Mouse (Mus musculus): ENCODE measurements around the gene Soga1.

Gene Soga1

DNA sequence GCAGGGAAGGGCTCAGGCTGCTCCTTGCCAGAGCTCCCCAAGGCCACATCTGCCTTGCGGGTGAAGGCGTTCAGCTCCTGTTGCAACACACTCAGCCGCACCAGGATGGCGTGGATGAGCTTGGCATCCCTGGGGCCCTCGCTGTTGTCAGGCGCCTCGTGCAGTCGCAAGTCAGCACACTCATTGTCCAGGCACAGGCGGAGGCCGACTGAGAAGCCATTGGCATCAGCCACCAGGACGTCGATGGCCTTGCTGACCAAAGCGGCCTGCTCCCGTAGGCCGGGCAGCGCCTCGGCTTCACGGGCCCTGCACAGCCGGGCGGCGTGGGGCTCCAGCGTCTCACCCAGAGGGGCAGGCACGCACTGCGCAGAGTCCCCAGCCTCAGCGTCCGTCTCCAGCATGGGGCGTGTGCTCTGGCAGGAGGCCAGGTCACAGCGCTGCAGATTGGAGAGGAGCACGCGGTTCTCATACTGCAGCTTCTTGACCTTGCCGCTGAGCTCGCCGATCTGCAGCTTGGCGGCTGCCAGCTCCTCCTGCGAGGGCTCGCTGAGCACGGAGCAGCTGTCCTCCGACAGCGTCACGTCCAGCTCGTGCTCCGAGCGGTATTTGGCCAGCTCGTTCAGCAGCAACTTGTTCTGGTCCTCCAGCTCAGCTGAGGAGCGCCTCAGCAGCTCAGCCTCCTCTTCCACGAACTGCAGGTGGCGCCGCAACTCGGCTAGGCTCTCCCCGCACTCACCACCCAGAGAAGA lies 39.0 kb downstream of the Soga1 start:
- no peak for DNase-seq (ENCODE audit: low spot score in 2 of 2)

DNA sequence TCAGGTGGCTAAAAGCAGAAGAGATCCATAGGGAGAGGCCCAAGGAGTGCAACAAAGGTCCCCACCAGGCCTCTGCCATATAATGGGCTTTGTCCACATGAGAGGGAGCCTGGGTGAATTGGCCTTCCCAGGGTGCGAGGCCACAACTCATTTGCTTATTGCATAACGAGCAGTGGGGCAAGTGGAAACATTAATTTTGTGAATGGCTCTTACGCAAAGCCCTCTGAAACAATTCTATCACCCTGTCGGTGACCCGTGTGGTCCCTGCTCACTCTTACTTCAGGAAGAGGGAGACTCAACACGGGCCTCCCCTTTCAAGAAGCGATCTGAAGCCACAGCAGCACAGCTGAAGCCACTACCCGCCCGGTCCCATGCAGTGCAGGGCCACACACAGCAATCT lies 41.8 kb downstream of the Soga1 start:
- no peak for DNase-seq (ENCODE audit: low spot score in 2 of 2)

DNA sequence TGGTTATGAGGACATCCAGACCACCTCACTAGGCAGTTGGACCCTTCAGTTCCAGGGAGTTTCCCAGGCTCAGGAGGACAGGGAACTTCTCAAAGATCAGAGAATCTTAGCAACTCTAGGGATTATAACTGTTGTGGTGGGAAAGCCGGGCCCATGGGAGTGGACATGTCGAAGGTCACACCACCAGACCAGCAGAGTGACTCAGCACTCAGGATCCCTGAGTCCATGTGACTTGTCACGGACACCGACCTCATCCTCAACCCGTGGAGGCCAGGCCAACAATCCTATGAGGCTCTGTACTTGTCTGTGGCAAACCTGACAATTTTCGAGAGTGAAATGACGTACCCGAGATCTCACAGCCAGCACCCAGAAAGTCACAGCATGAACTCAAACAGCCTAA lies 42.7 kb downstream of the Soga1 start:
- DNase-seq (ENCODE audit: low spot score in 2 of 2) = no peak

DNA sequence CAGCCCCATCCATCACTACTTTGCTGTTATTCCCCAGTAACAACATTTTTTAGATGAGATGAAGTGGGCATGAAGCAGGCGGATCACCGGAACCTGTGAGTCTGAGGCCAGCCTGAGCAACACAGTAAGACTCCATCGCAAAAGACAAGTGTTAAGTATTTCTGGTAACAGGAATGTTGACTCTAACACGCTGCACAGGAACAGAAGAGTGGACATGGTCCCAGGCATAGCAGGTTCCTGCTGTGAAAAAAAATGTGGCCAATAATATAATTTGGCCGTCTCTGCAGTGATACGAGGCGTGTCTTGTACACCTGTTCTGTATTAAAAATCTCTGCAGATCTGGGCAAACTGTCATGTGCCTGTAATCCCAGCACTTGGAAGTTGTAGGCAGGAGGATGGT lies 43.7 kb downstream of the Soga1 start:
- DNase-seq (ENCODE audit: low spot score in 2 of 2) = no peak

DNA sequence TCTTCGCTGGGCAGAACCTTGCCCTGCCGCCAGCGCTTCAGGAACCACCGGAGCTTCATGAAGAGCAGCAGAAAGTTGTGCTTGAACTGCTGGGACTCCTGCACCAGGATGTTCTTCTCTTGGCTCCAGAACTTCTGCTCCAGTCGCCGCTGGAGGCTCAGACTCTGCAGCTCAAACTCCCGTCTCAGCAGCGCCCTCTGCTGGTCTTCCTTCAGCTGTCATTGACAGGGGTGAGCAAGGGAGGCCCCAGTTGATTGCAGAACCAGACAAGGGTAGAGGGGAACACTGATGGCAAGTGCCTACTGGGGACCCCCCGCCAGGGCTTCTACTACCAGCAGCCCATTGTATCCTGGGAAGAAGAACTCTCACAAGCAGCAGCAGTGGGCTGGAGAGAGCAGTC lies 48.2 kb downstream of the Soga1 start:
- peak; percentile 84 for DNase-seq (ENCODE audit: low spot score in 2 of 2)

DNA sequence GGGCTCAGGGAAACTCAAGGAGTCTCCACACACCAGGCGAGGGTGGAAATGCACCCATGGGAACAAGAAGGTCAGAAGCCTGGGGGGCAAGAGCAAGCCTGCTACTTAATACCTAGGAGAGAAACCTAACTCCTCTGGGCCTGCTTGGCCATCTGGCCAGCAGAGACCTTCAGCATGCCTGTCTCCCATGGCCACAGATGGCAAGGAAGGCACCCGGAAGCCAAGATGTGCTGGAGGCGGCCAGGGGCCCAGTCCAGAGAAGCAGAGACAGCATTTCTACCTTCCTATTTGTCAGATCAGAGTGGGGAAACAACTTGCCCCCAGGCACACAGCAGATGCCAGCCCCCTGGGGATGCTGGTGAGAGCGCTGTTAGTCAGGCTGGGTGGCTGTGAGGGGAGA lies 50.8 kb downstream of the Soga1 start:
- DNase-seq (ENCODE audit: low spot score in 2 of 2) = no peak

DNA sequence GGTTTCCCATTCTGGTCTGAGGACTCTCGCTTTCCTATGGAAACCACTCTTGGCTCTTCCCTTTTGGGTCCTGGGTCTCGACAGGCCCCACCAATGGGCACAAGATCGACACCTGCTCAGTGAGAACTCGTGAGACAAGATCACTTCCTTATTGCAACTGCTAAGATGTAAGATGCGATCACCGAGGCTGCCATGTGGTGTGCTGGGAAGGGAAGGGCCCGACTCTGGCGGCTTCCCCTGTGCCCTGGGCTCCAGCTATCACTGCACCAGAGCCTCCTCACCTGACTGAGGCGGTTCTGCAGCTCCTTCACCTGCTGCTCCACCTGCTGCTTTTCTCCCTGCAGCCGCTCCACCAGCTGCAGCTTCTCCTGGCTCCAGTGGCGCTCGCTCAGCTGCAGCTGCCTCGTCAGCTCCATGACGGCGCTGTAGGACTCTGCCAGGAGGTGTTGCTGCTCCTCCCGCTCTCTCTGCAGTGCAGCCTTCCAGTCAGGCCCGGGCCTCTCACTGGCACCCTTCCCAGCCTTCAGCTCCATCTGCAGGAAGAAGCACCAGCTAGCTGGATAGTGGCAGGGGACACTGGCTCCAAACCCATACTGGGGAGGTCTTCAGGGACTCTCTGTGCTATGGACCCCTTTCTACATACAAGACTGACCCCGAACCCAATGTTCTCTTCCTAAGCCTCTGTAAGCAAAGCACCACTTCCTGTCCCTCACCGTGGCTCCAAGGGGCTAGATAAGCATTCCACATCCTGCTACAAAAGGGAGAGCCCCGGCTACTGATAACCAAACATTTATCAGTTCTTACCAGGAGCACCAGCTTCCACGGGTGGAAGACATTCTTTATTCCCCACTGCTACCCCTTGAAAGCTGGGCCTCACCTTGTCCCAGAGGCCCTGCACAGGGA lies 51.7 kb downstream of the Soga1 start:
- peak; percentile 43 to 52 for DNase-seq (ENCODE audit: low spot score in 2 of 2)

DNA sequence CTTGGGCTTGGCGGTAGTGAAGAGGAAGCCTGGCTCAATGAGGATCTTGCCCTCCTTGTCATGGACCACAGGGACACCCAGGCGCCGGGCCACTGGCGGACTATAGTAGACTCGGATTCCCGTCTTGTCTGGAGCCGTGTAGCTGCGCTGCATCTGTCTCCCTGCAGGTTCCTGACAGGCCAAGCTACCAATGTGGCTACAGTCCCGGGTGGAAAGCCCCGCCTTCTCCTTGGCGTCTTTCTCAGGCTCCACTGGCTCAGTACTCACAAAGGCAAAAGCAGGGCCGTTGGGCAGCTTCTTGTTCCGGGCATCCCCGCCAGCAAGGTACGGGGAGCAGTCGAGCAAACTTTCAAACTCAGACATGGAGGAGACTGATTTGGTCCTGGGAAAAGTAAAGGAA lies 57.9 kb downstream of the Soga1 start:
- DNase-seq (ENCODE audit: low spot score in 2 of 2) = no peak

DNA sequence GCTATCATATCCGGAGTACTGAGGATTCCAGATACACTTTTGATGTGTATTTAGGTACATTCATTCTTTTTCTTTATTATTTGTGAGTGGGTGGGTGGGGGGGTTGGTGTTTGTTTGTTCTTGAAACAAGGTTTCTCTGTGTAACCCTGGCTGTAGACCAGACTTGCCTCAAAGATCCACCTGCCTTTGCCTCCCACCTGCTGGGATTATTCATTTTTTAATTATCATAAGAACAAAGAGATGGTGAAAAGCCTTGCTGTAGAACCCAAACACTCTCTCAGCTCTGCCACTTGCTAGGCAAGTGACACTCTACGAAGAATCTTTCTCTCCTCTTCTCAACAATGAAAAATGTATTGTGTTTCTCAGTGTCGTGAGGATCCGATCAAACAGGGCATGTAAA lies 59.8 kb downstream of the Soga1 start:
- no peak for DNase-seq (ENCODE audit: low spot score in 2 of 2)

DNA sequence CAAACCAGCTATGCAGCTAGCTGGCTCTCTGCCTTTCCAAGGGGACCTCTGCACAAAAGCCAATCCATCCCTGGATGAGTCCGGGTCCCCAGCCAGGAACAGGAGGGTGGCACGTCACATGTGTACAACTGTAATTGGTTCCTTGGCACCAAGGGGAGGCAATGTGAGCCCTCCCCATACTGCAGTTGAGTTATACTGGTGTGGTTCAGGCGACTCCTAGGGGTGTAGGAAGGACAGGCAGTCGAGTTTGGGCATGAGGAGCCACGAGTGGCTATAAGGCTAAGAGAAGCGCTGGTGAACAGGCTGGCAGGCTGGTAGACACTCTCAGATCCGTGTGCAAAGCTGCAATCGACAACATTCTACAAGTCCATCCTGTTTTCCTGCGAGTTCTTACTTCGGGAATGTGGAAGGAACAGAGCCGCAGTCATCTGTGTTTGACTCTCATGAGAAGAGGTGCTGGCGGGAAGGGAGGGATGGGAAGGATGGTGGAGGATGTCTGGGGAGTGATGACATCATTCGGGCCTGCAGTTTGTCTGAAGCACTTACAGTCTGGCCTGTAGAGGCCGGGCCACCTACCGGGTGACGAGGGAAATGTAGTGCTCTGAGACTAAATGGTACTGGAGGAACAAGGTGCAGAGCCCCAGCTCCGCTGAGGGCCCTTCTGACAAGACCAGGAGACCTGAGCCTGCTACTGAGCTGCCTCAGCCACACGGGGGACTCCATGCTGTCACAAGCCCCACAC lies 62.4 kb downstream of the Soga1 start:
- DNase-seq (ENCODE audit: low spot score in 2 of 2) = no peak

DNA sequence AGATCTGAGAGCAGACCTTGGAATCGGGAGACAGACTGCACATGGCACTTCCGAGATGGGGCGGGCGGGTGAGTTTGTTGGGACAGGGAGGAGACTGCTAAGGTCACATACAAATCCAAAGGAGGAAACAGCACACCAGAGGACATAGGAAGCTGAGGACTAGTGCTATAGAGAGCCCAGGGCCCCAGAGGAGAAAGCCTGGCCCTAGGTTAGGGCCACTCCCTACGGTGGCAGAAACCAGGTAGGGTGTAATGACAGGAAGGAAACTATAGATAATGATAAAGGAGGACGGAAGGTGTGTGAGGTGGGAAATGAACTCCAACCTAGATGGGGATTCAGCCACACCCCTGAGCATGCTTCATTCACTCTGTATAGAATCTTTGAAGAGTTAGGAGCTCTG lies 66.7 kb downstream of the Soga1 start:
- DNase-seq (ENCODE audit: low spot score in 2 of 2) = no peak

DNA sequence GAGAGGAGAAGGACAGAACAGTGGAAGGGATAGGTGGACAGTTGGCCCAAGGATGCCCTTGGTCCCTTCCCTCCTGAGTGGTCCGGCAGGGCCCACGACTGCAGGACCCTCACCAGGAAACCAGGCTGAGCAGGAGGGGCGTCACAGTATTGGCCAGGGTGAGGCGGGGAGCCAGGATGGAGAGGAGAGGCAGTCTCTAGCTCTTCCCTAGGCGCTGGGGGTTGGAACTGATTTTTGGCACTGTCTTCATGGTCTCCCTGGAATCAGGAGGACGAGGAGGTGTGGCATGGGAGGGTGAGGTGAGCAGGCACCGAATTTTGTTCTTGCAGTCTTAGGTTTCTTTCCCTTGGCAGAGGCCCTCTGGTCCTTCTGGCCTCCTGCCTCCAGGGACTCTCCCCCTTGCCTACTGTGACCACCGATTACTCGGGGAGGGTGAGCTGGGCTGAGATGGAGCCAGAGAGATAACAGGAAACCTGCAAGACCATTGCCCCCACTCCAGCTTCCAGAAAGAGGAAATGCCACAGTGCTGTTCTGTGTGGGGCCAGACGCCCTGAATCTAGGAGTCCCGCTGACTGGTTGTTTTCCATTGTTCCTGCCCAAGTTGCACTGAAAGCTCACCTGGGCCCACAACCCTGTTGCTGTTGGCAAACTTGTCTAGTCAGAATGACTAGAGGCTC lies 68.3 kb downstream of the Soga1 start:
- DNase-seq (ENCODE audit: low spot score in 2 of 2) = no peak

DNA sequence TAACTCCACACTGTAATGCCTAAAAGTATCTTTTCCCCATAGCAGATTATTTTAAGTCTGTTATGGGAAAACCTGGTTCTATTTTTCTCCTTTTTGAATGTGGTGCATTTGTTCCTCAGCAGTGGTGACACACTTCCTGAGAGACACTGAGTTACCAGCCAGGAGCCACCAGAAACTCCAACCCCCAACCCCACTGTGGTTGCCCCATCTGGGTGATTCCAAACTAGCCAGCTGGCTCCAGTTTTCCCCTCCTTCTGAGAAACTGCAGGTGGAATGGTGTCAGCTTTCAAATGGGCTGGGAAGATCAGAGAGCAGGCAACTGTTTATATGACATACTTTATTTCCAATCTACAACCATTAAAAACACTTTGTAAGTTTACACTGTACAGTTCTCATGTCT lies 68.9 kb downstream of the Soga1 start:
- peak in 1 of 2 experiments; percentile 45 for DNase-seq (ENCODE audit: low spot score in 2 of 2)

DNA sequence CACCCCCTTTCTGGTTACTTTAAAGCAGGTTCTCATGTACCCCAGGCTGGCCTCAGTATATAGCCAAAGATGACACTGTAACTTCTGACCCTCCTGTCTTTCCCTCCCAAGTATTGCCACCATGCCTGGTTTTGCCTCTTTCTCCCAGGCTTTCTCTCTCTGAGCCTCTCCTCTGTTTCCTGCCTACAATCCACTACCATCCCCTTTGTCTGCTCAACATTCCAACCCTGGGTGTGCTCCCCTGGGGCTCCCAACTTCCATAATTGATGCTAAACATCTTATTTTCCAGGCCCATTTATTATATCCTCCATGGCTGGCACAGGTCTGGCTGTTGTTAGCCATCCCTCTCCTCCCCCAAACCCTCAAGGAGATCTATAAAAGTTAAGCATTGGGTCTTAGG lies 70.5 kb downstream of the Soga1 start:
- DNase-seq (ENCODE audit: low spot score in 2 of 2) = no peak

DNA sequence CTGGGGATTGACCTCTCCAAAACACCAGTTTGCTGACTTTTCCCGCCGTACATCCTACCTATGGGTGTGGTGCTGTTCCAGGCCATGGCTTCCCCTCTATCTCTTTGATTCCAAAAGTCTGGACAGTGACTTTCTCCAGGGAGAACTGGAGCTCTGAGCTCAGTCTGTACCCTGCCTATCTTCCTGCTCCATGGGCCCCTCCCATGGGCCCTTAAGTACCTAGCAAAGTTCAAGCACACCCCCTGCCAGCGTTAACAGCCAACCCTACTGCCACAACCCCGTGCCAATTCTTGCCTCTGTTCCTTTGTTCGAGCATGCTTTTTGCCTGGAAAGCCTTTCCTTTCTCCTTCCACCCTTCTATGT lies 71.8 kb downstream of the Soga1 start:
- no peak for DNase-seq (ENCODE audit: low spot score in 2 of 2)

DNA sequence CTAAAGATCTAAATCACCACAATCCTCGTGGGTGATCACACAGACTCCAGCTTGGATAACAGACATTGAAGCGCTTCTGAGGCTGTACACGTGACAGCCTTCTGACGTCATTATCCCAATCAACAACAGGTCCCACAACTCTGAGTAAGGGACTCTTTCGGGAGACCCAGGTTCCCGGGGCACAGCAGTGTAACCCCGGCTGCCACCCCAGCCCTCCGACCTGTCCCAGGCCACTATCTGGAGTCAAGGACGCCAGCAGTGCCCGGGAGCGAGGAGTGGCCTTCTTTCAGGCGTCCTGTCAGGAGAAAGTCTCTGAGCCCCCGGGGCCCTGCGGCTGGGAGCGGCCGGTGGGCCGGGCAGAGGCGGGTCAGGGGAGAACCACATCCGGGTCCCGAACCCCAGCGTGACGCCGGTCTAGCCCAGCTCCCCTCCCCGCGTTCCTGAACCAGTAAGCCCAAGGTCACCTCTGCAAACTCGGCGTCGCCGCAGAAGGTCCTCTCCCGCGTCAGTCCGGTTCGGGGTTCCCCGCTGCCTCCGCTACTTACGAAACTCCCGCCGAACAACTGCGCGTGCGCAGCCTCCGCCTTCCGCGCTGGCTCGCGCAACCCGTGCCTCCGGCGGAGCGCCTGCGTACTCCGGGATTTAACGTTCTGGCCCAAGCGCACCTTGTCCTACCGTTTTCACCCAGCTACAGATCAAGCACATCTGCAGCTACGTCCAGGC lies 72.4 kb downstream of the Soga1 start, which contains the start of gene Dsn1:
Gene Dsn1, minus strand, starts transcription at position 644 of the 723 bp plus-strand sequence.
- DNase-seq (ENCODE audit: low spot score in 2 of 2) = peak; percentile 87 to 92

DNA sequence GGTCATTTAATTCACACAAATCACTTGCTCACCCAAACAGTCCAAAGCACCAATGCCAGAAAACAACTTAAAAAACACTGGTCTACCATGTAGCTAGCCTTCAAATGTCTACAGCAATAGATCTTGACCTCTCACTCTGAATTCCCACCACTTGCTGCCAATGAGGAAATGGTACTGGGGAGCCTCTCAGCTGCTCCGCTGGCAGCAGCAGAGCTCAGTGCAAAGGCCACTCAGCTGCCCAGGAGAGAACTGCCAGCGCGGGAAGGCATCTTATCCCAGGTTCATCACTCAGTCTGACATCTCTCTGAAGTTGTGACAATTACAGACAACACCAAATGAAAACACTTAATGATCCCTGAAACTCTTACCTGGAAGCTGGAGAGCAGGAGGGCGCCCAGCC lies 76.7 kb downstream of the Soga1 start:
- no peak for DNase-seq (ENCODE audit: low spot score in 2 of 2)

DNA sequence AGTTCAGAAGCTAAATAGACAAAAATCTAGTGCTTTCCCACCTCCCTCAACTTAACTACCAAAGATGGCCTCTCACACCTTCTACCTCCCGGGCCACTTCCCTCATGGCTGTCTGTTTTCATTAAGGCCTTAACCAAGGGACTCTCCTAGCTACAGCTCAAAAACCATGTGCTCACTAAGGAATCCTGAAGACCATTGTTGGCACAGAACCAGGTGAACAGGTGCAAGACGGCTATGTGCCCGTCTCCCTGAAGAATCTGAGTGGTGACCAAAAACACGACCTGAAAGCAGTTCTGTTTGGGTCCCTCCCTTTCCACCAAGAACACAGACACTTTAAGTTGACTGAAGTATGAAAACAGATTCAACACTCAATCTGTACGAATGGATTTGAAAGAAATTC lies 80.8 kb downstream of the Soga1 start:
- DNase-seq (ENCODE audit: low spot score in 2 of 2) = no peak

DNA sequence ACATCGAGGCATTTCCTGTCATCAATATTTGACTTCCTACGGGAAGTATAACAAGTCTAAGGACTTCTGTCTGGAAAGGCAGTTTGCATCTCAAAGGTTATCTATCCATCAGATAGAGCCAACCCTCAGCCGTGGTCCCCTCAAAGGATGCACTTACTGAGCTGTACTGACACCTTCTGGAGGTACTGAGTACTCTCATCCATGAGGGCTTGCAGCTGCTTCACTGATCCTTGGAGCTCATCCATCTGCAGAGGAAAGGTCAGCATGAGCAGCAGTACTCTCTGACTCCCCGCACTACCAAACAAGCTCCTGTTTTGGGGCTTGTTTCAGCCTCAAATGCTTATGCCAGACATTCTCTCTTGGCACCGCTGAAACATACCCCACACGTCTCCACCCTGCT lies 82.5 kb downstream of the Soga1 start:
- peak; percentile 52 to 66 for DNase-seq (ENCODE audit: low spot score in 2 of 2)

DNA sequence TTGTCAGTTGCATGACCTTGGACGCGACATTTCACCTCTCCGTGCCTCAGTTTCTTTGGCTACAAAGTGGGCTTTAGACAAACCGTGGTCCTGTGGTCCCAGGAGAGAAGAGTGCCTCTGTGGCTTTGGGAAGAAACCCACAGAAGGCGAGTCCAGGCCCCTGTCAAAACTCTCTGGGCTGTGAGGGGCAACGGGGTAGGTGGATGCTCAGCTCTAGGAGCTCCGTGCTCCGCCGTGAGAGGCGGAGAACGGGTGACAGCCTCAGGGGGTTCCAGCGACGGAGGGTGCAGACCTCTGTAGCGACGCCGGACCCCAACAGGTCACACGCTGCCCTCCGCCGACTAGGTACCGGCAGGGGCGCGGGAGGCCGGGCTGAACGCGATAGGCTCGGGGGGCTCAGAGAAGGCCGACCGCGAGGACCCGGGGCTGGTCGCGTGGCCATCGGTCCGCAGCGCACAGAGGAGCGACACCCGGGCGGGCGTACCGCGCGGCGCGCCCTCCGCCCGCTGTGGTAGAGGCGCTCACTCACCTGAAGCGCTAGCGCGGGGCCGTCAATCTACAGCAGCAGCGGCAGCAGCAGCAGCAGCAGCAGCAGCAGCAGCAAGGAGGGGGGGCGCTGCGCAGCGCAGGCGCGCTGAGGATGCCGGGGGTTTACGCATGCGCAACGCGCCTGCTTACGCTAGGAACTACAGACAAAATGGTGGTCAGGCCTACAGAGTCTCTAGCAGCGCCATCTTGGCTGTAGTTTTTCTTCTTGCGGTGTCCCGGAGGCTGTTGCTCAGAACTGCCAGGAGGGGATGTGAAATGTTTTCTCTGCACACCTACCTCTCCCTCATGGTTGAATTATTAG lies 87.4 kb downstream of the Soga1 start, which contains the start of gene Ndrg3:
Gene Ndrg3, minus strand, starts transcription at position 587 of the 850 bp plus-strand sequence.
- peak; percentile 95 to 97 for DNase-seq (ENCODE audit: low spot score in 2 of 2)
